Mouse (Mus musculus) midbrain, embryonic 10.5 days (tissue): ENCODE measurements at regions not wholly inside any gene's neighbourhood (a gene's known extent, or its start where the extent isn't known, plus 50 kb on each side); places are given as distances from the start of the nearest gene placed in this dataset.
A peak's percentile ranks its signal among the peaks of the same experiment; 100 is the strongest.
"Not testable (repeated sequence)": the region's sequence is repeated elsewhere in the genome, so short reads cannot be mapped to it uniquely, and the experiment has no call there.

ENCODE experiments used
- DNase-seq: peaks from one replicate; pipeline ENCODE4 v3.0.0-alpha.2; 2017; ENCODE audit warnings: low spot score
- H3K27ac ChIP-seq: fragments of 300-500 bp; sonication (generic); replicated peaks from 2 replicates; pipeline ENCODE4 v1.5.1; 2016; ENCODE audit warnings: mild to moderate bottlenecking
- H3K27me3 ChIP-seq: fragments of 300-500 bp; sonication (generic); 2 replicates; pipeline ENCODE4 v1.6.1; 2016; ENCODE audit warnings: low read depth, mild to moderate bottlenecking; ENCODE audit not compliant: poor library complexity, severe bottlenecking
- H3K36me3 ChIP-seq: fragments of 300-500 bp; sonication (generic); 2 replicates; pipeline ENCODE4 v1.6.1; 2016; ENCODE audit warnings: mild to moderate bottlenecking, moderate library complexity
- H3K4me1 ChIP-seq: fragments of 300-500 bp; sonication (generic); 2 replicates; pipeline ENCODE4 v1.6.1; 2016
- H3K4me3 ChIP-seq: fragments of 300-500 bp; sonication (generic); 2 replicates; pipeline ENCODE4 v1.5.1; 2016; ENCODE audit warnings: mild to moderate bottlenecking, moderate library complexity
- H3K9me3 ChIP-seq: fragments of 300-500 bp; sonication (generic); replicated peaks from 2 replicates; pipeline ENCODE4 v1.6.1; 2016; ENCODE audit warnings: mild to moderate bottlenecking
- WGBS: fragments of 180-500 bp; shearing (Covaris S2); methylation state at CpG from one replicate; pipeline ENCODE4 v1.1.7; 2016; 5-methylcytosine and 5-hydroxymethylcytosine counted together

DNA sequence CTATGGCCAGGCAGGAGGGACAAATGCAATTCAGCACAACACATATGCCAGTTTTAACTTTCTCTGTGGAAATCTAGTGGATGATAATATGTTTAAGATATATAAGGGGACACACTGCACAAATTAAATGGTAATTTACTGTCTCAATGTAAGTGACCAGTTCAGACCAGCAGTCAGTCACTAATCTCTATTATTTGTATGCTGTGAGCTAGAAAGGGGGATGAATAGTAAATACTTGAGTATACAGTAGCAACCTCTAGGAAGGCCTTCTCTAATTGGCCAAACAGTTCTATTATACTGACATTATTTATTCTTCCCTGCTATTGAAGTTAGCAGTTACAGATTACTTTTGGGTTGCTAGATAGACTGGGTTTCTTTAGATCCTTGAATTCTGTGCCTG is 391.2 kb downstream of the Fign start:
- Histone ChIP-seq H3K27ac (no peak overlapping the region), H3K4me3 (no peak overlapping the region), H3K27me3 (no peaks in the 10 kb centered on the region), H3K36me3 (no peaks in the 10 kb centered on the region), H3K9me3 (no peaks in the 10 kb centered on the region), H3K4me1 (peaks cover 19% of the 10 kb centered on the region)
- no peak for DNase-seq

DNA sequence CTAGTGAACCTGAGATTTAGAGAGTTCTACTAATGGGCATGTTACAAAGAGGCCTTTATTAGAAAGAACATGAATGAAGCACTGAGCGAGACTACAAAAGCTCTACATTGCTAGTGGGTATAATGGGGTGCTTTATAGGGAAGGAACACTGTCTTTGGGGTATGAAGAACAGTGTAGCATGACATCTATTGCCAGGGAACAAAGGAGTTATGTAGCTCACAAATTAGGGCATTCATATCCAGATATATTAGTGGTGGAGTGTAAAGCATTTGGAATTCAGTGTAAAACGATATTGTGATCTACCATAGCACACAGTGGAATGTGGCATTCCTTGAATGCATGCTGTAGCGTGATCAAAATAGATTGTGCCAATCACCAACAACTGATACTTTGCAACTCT is 391.7 kb downstream of the Fign start:
- no peaks in the 10 kb centered on the region for H3K36me3 ChIP-seq
- H3K4me1 ChIP-seq: peaks cover 22% of the 10 kb centered on the region
- H3K27me3 ChIP-seq: no peaks in the 10 kb centered on the region
- no peak overlapping the region for H3K4me3 ChIP-seq
- H3K9me3 ChIP-seq: no peaks in the 10 kb centered on the region
- no peak overlapping the region for H3K27ac ChIP-seq
- 78% methylated on average over 3 of the region's 3 CpGs for WGBS
- DNase-seq: no peak

DNA sequence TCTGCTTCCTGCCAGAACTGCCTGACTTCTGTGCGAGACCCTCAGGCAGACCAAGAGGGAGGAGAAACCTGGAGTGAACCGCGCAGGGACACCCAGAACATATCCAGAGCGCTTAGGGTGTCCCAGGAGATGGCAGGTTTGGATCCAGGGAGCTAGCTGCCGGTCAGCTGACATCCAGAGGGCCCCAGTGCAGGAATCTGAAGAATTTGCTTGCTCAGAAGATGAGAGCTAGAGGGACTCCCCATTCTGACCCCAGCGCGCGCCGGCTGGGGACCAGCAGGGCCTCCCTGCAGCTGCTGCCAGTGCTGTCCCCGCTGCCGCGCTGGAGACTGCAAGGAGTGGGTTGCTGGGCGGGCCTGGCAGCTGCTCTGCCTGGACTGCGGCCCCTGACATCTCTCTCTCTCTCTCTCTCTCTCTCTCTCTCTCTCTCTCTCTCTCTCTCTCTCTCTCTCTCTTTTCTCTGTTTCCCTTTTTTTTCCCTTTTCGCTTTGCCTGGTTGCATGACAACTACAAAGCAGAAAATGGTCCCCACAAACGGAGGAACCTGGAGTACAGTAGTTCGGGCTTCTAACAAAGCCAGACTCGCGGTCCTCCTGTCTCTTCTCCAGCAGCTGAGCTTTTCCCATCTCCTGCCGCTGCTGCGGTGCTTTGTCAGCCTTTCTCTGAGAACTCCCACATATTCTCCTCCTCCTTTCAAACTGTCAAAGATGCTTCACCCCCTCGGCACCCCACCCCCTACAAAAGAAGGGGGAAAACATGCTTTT is 395.3 kb downstream of the Fign start:
- Histone ChIP-seq H3K9me3 (no peaks in the 10 kb centered on the region), H3K27me3 (no peaks in the 10 kb centered on the region), H3K36me3 (no peaks in the 10 kb centered on the region), H3K4me1 (peaks cover 22% of the 10 kb centered on the region), H3K4me3 (peak overlapping the region; percentile 53), H3K27ac (peak overlapping the region; percentile 87)
- 2% methylated on average over 22 of the region's 22 CpGs for WGBS
- DNase-seq: peak; percentile 85

DNA sequence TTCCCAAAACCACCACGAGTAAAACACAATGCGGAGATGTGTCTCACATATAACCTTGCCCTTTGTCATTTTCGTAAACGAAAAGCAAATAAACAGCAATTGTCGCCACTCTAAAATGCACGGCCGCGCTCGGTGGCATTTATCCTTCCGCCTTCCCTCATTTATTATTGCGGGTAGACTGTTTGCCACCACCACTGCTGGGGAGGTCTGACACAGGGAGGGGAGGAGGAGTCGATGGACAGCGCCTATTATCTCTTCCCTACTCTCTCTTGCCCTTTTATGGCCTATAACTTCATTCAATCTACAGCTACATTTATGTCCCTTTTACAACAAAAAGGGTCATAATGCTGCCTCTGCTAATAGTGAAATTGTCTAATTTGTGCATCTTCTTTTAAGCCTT is 396.0 kb downstream of the Fign start:
- Histone ChIP-seq H3K4me1 (peaks cover 22% of the 10 kb centered on the region), H3K9me3 (no peaks in the 10 kb centered on the region), H3K27ac (peak overlapping the region; percentile 87), H3K4me3 (peak overlapping the region; percentile 53), H3K36me3 (no peaks in the 10 kb centered on the region), H3K27me3 (no peaks in the 10 kb centered on the region)
- DNase-seq: peak; percentile 18
- 24% methylated on average over 13 of the region's 13 CpGs for WGBS

DNA sequence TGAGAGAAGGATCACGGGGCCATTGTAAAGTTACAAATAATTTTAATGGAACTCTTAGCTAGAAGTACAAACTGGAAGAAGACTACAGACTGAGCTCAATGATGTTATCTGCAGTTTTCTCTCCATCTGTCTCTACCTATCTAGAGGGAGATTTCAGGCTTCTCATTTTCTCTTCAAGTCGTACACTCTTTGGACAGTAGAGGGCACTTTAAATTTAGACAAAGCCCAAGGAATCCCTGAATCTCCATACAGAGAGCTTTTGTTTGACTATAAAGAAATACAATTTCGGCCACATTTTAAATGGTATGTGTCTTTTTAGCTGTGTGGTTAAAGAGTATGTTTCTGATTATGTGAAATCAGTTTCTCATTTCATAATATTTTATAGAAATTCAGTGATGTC is 397.6 kb downstream of the Fign start:
- H3K4me3 ChIP-seq: no peak overlapping the region
- no peak for DNase-seq
- no peaks in the 10 kb centered on the region for H3K36me3 ChIP-seq
- peaks cover 22% of the 10 kb centered on the region for H3K4me1 ChIP-seq
- no peaks in the 10 kb centered on the region for H3K9me3 ChIP-seq
- H3K27me3 ChIP-seq: no peaks in the 10 kb centered on the region
- WGBS: 14% methylated on average over 3 of the region's 3 CpGs
- no peak overlapping the region for H3K27ac ChIP-seq

DNA sequence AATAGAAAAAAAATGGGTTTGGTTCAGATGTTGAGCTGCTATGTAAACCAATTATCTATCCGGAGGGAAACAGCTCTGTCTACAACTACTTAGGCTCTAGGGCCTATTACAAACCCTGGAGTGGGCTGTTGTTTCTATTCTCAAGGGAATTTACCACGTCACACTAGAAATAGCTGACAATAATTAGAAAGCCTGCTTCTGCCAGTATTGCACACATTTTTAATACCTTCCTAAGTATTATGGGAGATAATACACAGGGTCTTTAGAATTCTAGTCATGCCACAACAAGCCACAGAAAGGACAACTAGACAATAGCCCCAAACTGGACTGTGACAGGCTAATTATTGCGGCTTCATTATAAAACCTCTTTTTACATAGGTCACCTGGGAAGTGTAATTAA is 428.1 kb downstream of the Fign start:
- no peak overlapping the region for H3K27ac ChIP-seq
- no peaks in the 10 kb centered on the region for H3K36me3 ChIP-seq
- H3K4me1 ChIP-seq: 0 out of 2 replicates have a peak, but pooled peaks cover 5% of the 10 kb centered on the region
- H3K4me3 ChIP-seq: no peak overlapping the region
- WGBS: 69% methylated on average over 3 of the region's 3 CpGs
- no peaks in the 10 kb centered on the region for H3K9me3 ChIP-seq
- no peaks in the 10 kb centered on the region for H3K27me3 ChIP-seq
- no peak for DNase-seq

DNA sequence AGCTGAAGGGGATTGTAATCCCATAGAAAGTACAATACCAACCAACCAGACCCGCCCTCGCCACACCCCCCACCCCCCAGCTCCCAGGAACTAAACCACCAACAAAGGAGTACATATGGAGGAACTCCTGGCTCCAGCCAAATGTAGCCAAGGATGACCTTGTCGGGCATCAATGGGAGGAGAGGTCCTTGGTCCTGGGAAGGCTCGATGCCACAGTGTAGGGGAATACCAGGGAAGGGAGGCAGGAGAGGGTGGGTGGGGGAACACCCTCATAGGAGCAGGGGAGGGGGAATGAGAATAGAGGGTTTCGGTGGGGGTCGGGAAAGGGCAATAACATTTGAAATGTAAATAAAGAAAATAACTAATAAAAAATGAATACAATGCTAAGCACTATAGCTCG is 429.1 kb downstream of the Fign start:
- 0 out of 2 replicates have a peak, but pooled peaks cover 5% of the 10 kb centered on the region for H3K4me1 ChIP-seq
- WGBS: 67% methylated on average over 7 of the region's 7 CpGs
- H3K9me3 ChIP-seq: no peaks in the 10 kb centered on the region
- no peak for DNase-seq
- no peak overlapping the region for H3K27ac ChIP-seq
- no peak overlapping the region for H3K4me3 ChIP-seq
- no peaks in the 10 kb centered on the region for H3K36me3 ChIP-seq
- H3K27me3 ChIP-seq: no peaks in the 10 kb centered on the region

DNA sequence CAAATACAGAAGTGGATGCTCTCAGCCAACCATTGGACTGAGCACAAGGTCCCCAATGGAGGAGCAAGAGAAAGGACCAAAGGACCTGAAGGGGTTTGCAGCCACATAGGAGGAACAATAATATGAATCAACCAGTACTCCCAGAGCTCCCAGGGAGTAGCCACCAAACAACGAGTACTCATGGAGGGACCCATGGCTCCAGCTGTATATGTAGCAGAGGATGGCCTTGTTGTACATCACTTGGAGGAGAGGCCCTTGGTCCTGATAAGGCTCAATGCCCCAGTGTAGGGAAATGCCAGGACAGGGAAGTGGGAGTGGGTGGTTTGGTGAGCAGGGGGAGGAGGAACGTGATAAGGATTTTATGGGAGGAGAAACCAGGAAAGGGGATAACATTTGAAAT is 437.9 kb downstream of the Fign start:
- H3K9me3 ChIP-seq, H3K36me3 ChIP-seq, DNase-seq, H3K4me1 ChIP-seq, H3K27ac ChIP-seq, H3K4me3 ChIP-seq, H3K27me3 ChIP-seq: not testable (repeated sequence)
- whole genome bisulfite sequencing: 90% methylated on average over 2 of the region's 2 CpGs
